Mouse (Mus musculus) small intestine, adult 2 months (tissue): ENCODE measurements around the gene Armc6.

Experiments used
- CTCF ChIP-seq: fragments of 200-500 bp; IDR thresholded peaks from 2 replicates; pipeline ENCODE4 v1.5.1; 2012; ENCODE audit warnings: low read depth, mild to moderate bottlenecking, control low read depth, inconsistent platforms, low read length, moderate library complexity, mixed read lengths; ENCODE audit not compliant: insufficient replicate concordance, insufficient read length; ENCODE audit errors: extremely low read depth
- POLR2A ChIP-seq: fragments of 200-500 bp; IDR thresholded peaks from 2 replicates; pipeline ENCODE4 v1.6.1; 2012; ENCODE audit warnings: low read depth, mild to moderate bottlenecking, control low read depth, inconsistent platforms, low read length, moderate library complexity

- TF ChIP-seq POLR2A, result no peak
- no peak for TF ChIP-seq CTCF
These were observed 31.2 kb downstream of the Armc6 start for GRCm38 (mm10) chr8:70203072-70203471.
